In genomic region chr15:99778148-99778547, GRCm38 (mm10) we compare ENCODE assay signal across 8 mouse cellular contexts. TPM values are rescaled to one million over a fixed set of nuclear protein-coding genes. Genes with fewer than 3 reads are reported as not detected.
DNase-seq lines count a peak whose midpoint lies in the region; ATAC-seq and TF ChIP-seq lines count a peak whose summit lies in the region.

No protein-coding gene starts in this region.

- in situ Hi-C loops in Patski (cut with MboI; ENCODE audit: low pct_unique_long_range_greater_than_20kb) = loop anchor here (5.0 to 10.0 kb wide), 2 partner anchors 181 to 283 kb away; no protein-coding TSS in a partner anchor

- POLR2A ChIA-PET in Patski (lab: Charles Lee) = no interaction called here

- peak; percentile 78 for TF ChIP-seq CTCF in Patski (IDR thresholded peaks at IDR 0.05)

- CTCF ChIA-PET in Patski (lab: Charles Lee) = interaction anchor here (0.7 to 2.7 kb wide), 9 partner anchors 11 to 182 kb away, joined by 3 to 15 read pairs (median 3); partner anchors contain the start of genes Cox14 and Gm17349

- no peak for ATAC-seq in Patski
- no peak for ATAC-seq in frontal cortex, adult (ENCODE audit: low TSS enrichment)

- H3K27me3 ChIP-seq in Patski = no peaks in the 10 kb centered on the region

- peak; percentile 23 for DNase-seq in adrenal gland, postnatal 10 days
- DNase-seq in adrenal gland, adult 2 months = no peak
- peak; percentile 32 for DNase-seq in layer of hippocampus, adult 11-12 months (ENCODE audit: low spot score)
- DNase-seq in layer of hippocampus, adult 9-11 months = no peak
- DNase-seq in Patski (ENCODE audit: low read depth, low spot score) = no peak
- peak; percentile 59 for DNase-seq in forelimb bud, embryonic 11.5 days (ENCODE audit: low read depth, low spot score)
- peak; percentile 50 for DNase-seq in thymus, postnatal 14 days

RNA-seq across cellular contexts. Expression of gene Cers5, which starts 5.5 kb away (rescaled TPM):
- 10 to 100 TPM; 35.9 to 41.6 TPM for total RNA-seq in adrenal gland, postnatal 10 days (2021)
- total RNA-seq in adrenal gland, adult 2 months (2021) = 10 to 100 TPM; 46.4 to 54.6 TPM
- polyA plus RNA-seq in adrenal gland, adult 2 months (2012; rRNA removed) = 26.1 and 32.6 TPM in 2 replicates
- polyA plus RNA-seq in Patski (2021) = 83.3 TPM

RNA-seq across cellular contexts. Expression of gene Cox14, which starts 52.7 kb away (rescaled TPM):
- 100 to 1,000 TPM; 178 to 185 TPM for total RNA-seq in adrenal gland, postnatal 10 days (2021)
- 100 to 1,000 TPM; 202 to 243 TPM for total RNA-seq in adrenal gland, adult 2 months (2021)
- polyA plus RNA-seq in adrenal gland, adult 2 months (2012; rRNA removed) = 685 and 754 TPM in 2 replicates
- polyA plus RNA-seq in Patski (2021) = 170 TPM

Comparison
In these comparisons a context has a peak if more than half of its experiments do, and no peak if none do; other contexts are left out.
1. DNase-seq: peak in adrenal gland, postnatal 10 days (single experiment), layer of hippocampus, adult 11-12 months (single experiment), forelimb bud, embryonic 11.5 days (single experiment) and thymus, postnatal 14 days (single experiment); none in adrenal gland, adult 2 months (single experiment), layer of hippocampus, adult 9-11 months (single experiment) and Patski (single experiment).